Mouse (Mus musculus): ENCODE measurements around the gene Nbas.

The Nbas gene

DNA sequence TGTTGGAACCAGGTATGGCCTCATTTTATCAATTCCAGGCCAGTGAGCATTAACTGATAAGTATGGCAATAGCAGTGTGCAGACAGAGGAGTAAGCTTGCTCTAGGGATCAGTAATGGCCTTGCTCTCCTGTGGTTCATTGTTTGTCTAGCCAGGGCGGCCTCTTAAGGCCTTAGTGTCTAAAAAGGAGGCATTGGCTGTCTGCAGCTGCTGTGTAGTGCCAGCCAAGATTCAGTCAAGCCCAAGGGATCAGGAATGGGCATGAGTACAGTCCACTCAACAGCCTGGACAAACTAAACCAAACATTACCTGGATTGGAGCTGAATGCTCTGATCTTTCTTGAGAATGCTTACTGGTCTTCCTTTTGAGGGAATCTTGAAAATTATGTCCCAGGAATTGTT lies 120.7 kb downstream of the Nbas start:
- no peak for DNase-seq (ENCODE audit: low spot score)

DNA sequence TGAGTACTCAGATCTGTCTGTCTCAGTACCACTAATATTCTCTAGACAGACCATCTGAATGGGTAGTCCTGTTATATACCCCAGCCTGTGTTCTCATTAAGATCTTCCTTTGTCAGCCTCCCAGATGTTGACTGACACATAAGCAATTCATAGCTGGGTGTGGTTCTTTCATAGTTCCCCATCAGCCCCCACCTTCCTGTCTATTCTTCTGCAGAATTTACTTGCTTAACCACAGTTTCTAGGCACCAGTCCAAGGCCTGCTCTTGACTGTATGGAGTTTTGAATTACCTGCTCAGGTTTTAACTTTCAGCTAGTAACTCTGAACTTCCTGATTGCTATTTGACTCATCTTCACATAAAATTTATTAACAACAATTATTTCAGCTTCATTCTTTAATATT lies 141.3 kb downstream of the Nbas start:
- DNase-seq (ENCODE audit: low spot score): no peak

DNA sequence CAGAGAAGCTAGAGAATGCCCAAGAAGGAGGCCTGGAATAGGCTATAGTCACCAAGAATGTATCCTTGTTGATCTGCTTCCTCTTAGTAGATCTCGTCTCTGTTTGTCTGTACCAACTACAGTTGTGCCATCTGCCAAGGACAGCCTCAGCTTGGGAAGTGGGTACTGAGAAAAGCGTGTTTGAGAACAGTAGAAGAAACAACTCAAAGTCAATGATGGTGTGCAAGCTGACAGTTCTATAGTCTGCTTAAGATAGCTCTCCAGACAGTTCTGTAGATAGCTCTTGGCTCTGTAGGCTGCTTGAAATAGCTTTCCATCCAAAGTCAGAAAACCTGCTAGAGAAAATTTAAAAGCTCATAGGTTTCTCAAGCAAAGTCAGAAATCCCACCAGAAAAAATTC lies 149.7 kb downstream of the Nbas start:
- no peak for DNase-seq (ENCODE audit: low spot score)

DNA sequence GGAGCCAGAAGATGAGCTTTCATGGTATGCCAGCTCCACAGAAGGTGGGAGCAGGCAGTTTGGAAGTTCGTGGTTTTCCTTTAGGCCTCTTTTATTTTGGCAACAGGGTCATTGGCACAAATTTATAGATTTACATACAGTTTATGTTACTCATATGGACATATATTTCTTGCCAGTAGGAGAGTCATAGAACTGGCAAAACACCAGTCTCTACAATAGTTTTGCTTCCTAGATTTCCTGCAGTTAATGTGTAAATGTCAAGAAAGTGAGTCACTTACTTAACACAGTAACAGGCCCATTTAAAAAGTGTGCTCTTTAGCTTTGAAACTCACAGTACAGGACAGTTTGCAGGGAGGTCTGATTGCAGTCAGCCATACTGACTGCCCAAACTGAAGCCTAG lies 161.3 kb downstream of the Nbas start:
- no peak for DNase-seq (ENCODE audit: low spot score)

DNA sequence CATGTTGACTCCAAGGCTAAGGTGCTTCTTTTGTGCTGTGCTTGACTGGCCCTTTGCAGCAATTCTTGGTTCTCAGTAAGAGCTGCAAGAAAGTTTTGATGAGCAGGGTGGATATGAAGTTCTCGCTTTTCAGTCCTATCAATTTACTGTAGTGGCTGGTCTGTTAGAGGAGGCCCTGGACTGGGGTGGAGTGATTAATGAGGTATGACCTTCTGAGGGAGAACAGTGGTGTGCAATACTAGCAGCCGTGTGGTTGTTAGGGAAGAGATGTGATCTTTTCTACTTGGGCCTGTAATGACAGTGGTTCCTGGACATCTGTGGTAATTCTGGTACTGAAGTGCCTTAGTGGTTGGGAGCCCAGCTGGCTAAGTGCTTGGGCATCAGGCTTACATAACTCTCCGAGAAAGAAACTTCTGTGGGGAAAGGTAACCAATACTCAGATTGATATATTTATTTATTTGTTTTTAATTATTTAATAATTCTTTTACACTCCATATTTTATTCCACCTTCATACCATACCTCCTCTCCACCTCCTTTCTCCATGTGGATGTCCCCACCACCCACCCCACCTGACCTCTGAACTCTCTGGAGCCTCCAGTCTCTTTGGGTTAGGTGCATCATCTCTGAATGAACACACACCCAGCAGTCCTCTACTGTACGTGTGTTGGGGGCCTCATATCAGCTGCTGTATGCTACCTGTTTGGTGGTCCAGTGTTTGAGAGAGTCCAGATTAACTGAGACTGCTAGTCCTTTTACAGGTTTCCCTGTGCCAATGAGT lies 175.9 kb downstream of the Nbas start:
- no peak for DNase-seq (ENCODE audit: low spot score)

DNA sequence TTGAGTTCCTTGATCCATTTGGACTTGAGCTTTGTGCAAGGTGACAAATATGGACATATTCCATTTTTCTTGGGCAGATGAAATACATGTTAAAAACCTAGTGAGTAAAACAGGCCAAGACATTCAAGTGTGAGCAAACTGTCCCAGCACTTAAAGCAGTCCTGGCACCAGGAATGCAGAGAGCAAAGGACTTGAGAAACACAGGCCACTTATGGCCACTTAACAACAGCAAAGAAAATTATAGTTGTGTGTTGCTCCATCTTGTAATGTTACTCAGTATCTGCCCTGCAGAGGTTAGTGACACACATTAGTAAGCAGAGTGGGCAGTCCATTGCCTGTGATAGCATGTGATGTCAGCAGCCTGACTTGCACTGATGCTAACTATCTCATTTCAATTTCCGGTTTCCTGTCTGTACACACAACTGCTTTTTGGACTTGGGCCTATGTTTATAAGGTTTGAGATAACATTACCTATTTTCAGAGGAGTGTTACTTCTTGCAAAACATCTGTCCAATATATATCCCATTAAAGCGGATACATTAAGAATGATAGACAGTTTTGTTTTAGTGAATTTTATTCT lies 176.6 kb downstream of the Nbas start:
- DNase-seq (ENCODE audit: low spot score): no peak

DNA sequence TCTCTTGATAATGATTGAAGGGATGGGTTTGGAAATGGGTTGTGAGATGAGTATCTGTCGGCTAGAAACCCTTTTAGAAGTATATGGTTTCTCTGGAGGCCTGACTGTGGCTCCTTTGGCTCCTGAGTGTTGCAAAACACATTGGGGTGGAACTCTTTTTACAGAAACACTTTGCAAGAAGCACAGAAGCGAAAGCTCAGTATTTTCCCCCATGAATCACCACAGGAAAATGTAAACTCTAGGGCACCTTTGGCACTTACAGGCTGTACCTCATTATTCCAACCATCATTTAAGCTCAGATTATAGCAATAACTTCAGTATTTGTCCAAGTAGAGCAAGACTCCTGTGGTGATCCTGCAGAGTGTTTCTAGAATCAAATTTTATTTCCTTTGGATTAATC lies 180.0 kb downstream of the Nbas start:
- no peak for DNase-seq (ENCODE audit: low spot score)

DNA sequence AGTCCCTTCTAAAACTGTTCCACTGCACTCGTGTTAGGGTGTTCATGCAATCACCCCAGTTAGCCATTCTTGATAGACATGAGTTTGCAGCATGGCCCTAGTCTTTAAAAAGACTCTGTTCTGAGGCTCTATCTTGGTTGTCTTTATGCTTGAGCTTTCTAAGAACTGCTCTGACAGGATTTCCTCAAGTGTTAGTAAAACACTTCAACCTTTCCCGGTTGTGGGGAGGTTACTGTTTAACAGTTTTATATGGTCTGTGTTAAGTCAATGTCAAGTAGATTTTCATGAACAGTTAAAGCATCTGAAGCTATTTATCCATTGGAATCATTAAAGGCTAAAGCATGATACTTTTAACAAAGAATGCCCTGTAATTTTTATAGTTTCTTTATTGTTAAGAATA lies 183.1 kb downstream of the Nbas start:
- no peak for DNase-seq (ENCODE audit: low spot score)

DNA sequence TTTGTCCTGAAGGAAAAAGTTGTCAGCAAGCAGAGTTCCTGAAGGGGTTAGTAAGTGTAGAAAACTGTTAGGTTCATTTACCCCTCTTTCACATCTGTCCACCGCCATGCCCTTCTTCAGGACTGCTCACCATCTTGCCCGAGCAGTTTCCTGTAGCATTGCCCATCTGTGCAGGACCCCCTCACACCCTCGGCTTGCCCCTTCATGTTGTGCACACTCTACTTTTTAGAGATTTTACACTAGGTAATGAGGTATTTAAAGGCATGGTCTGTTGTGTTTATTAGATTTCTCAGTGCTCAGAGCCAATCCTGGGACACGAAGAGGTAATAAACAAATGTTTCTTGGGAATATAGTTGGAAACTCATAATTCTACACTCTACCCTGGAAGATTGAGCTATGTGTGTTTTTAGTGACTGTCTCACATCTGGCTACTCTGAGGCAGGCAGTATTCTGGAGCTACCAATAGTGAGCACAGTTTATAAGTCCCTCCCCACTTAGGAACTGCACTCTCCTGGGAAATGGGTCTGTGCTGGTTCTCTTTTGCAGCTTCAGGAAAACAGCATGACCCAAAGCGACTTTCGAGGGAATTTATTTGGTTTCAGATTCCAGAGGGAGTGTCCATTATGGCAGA lies 191.4 kb downstream of the Nbas start:
- no peak for DNase-seq (ENCODE audit: low spot score)

DNA sequence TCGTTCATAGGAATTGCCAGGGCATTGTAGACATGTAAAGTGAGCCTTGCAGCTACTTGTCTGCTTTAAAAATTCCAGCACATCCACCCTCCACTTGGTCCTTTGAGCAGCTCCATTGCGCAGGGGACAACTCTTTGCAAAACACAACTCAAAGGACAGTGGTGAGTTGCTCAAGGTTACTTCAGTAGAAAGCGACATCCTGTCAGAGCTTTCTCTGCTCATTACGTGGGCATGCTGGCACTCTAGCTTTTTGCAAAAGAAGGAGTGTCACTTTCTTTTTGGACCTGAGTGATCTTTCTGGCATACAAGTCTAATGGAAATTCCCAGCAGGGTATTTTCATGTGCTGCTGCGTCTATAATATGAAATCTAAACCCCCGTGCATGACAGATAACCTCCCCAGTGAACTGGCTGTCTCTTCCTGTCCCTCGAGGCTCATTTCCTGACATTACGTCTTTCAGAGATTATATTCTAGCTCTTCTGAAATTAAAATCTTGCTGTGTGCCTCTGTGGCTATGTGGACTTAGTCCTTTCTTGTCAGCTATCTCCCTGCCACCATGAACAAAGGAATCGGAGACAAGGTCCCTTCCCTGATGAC lies 192.7 kb downstream of the Nbas start:
- no peak for DNase-seq (ENCODE audit: low spot score)

DNA sequence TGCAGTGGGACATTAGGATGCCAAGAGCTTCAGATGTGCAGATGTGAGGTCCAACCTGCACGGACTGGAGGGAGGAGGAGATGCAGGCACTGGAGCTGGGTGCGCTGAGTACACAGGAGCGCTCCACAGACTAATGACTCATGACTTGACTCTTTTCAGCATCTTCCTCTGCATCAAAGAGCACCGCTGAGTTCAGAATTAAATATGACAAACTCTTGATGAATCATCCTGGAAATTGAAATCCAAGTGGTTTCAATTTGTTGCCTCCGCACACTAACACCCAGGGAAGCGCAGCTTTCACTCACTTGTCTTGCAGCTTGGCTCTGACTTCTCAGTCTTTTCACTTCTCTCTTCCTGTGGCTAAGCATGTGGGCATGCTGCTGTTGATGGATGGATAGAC lies 193.5 kb downstream of the Nbas start:
- no peak for DNase-seq (ENCODE audit: low spot score)

DNA sequence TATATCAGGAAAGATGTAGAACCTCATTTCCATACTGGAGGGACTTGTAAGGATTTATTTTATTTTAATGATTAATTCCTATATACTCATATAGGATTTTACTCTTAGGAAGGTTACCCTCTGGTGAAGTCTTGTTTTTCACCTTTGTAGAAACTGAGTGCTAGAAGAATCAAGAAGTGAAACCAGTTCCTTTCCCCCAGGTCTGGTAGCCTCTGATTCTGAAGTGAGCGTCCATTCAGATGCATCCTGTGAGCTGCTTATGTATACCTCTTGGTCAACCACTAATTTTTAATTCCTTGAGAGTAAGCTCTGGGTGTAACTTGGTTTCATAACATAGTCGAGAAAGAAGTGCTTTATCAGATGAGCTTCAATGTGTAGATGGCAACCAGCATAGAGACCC lies 196.6 kb downstream of the Nbas start:
- no peak for DNase-seq (ENCODE audit: low spot score)

DNA sequence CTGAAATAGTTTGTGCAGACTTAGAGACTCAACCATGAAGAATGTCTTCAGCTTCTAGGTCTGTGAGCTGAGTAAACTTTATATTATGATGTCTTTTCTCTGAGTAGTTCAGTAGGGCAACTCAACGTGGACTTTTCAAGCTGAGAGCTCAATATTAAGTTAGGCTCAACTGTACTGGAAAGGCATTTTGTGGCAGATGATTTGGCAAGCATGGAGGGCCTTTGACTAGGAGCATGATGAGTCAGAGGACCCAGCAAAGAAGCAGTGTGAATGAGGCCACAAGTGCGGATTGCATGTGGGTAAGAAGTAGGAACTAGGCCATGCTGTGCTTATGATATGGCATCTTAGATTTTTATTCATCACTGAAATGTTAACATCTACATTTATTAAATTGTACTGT lies 205.9 kb downstream of the Nbas start:
- DNase-seq (ENCODE audit: low spot score): no peak

DNA sequence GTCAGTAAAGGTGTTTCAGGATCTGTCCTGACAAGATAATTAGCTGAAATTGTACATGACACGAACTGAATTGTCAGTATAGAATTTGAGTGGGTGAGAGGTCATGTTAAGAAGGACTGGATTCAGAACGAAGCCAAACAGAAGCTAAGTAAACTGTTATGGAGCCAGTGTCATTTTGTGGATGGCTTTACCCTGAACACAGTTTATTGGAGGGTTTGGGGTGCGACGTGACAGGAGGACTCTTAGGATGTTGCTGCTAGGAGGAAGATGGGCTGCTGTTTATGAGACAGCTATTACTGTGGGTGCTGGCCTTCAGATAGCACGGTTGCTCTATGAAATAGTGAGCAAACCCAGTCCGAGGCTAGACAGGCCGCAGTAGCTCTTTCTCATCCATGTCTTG lies 210.2 kb downstream of the Nbas start:
- no peak for DNase-seq (ENCODE audit: low spot score)

DNA sequence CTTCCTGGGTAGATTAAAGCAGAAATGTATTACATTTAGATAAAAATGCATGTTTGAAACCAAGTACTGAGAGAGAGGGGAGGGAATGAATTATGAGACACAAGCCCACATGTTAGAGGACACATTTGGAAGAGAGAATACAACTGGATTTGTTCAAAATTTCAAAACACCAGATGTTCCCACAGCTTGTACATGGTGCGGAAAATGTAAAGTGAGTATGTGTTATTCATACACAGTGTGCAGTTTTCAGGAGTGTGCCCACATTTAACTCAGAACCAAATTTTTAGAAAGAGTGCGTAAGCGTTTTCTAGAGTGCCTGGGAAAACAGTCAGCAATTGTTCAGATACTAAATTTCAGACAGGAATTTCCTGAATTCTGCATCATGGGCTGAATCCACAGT lies 217.3 kb downstream of the Nbas start:
- DNase-seq (ENCODE audit: low spot score): no peak

DNA sequence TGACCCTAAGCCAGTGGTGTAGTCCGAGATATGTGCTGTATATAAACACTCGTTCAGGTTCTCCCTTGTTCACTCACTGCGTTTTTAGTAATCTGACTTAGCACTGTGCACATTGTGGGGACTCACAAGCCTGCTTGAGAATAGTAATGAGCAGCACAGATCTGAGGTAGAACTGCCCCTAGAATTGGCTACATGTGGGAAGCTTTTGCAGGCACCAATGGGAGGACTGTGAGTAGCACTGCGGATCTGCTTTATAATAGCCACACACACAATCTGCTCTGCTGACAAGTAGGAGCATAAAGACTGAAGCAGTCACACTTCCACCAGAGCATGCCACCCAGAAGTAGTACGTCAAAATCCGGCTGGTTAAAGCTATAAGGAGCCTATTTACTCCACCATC lies 228.3 kb downstream of the Nbas start:
- no peak for DNase-seq (ENCODE audit: low spot score)

DNA sequence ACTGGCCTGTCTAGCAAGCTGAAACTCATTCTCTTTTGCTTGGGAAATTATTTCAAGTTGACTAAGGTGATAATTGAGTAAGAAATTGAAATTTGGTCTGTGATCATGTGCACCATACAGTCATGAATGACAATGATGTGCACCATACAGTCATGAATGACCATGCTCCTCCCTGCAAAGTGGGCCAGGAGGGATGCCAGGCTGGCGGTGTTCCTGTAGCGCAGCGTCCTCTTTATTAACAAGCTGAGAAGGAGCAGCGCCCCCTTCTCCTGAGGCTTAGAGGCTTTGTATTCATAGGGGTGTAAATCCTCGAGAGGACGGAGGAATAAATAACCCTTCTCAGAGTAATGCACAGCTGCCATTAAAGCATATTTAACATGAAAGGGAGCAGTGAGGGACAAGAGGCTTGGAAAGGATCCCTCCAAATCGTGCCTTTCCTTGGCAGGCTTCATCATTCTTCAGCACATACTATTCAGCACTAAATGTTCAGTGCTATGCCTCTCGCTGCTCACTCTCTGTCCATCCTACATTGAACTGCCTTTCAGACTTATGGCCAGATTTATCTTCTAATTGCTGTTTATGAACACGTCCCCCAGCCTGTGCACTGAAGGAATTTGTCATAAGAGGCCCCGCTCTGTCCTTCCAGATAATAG lies 230.4 kb downstream of the Nbas start:
- DNase-seq (ENCODE audit: low spot score): no peak

DNA sequence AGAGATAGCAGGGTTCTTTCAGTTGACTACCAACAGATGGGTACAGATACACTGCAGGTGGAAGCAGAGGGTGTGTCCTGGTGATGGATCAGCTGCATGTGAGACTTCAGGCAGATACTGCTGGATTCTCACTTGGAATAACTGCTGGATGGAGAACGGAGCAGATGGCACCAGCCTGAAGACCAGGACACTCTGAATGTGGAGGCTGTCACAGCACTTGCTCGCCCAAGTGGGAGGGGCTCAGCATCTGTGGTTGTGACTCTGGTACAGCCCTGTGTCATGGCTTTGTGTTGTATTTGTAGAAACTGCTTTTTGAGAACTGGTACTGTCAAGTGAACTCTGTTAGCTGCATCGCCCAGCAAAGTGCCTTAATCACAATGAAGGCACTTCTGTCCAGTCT lies 231.3 kb downstream of the Nbas start:
- DNase-seq (ENCODE audit: low spot score): no peak

DNA sequence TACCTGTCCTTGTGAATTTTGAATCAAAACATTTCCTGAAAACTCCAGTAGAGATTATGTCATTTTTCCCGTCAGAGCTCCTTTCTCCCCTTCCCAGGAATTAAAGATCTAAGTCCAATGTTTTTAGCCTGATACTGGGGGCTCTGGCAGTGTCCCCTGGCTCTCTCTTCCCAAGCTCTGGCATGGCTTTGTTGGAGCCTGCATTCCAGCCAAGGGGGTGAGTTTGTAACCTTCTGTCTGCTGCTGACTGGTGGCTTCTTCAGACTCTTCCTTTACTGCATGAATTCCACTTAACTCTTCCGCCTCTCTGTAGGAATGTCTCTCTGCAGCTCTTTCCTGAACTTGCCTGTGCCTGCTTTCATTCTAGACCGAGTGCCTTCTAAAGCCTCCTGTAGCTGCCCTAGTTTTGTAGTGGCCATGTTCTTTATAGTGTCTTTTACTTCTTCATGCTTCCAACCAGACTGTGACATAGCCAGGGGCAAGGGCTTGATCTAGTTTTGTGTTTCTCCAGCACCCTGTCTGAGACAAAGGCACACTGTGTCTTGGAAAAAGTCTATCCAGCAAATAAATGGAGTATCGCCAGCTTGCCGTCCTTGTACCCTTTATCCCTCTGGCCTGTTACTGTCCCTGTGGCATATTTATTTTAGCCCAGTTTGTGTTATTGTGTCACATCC lies 236.0 kb downstream of the Nbas start:
- DNase-seq (ENCODE audit: low spot score): no peak

DNA sequence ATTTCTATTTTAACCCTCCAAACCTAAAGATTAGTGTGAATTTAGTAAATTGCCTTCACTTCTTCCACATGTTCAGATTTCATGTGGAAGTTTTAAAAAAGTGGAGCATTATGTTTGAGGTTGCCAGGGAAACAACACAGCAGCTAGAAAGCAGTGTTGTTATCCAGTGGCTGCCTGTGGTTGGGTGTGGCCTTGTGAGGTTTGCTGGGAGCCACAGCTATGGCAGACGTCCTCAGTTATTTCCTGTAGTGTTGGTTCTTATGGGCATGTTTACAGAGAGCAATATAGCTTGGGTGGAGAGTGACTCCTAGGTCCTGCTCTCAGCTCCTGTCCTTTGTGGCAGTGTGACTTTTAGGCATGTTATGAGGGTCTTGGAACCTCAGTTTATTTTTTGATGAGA lies 249.1 kb downstream of the Nbas start:
- no peak for DNase-seq (ENCODE audit: low spot score)

DNA sequence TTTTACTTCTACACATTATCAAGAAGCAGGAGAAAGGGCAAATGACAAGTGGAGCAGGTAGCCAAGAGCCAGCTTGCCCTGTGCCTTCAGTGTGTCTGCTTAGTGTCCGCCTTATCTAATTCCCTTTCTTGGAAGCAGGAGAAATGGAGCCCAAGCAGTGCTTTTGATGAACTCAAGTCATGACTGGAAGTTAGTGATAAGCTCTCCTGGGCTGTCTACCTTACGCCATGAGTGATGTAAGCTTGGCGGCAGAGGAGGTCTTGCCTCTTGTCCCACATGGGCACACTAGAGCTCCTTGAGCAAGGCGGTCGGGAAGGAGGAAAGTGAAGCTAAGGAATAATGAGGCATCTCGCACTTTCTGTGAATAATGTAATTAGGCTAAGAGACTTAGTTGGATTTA lies 250.5 kb downstream of the Nbas start:
- DNase-seq (ENCODE audit: low spot score): no peak

DNA sequence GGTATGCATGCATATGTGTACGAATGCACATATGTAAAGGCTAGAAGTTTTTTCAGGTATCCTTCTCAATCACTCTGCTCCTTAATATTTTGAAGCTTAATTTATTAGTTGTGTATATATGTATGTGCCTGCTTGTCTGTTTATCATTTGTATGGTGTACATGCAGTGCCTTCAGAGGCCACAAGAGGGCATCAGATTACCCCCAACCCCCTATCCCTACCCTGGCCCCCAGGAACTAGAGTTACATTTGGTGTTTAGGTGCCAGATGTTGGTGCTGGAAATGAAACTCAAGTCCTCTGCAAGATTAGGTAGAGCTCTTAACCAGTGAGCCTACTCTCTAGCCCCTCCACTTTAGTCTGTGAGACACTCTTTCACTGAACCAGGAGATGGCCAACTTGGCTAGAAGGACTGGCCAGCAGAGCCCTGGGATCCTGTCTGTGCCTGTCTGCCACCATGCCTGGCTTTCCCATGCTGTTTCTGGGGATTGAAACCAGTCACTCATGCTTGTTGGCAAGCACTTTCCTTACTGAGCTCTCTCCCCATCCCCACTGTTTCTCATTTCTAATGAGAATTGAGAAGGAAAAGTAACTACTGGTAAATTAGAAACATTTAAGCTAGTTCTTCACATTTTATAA lies 263.9 kb downstream of the Nbas start:
- no peak for DNase-seq (ENCODE audit: low spot score)
